Mouse (Mus musculus) brain, embryonic 14.5 days (tissue): ENCODE results near the gene Fes.

Experiments
- CTCF ChIP-seq: fragments of 200-500 bp; IDR thresholded peaks from 2 replicates; pipeline ENCODE4 v1.5.1; 2012; ENCODE audit warnings: inconsistent platforms, mild to moderate bottlenecking, moderate library complexity, borderline replicate concordance; ENCODE audit not compliant: insufficient read depth, insufficient read length; ENCODE audit errors: extremely low read depth
- POLR2A ChIP-seq: fragments of 200-500 bp; IDR thresholded peaks from 2 replicates; pipeline ENCODE4 v1.6.1; 2012; ENCODE audit warnings: mild to moderate bottlenecking, inconsistent platforms, borderline replicate concordance; ENCODE audit not compliant: poor library complexity, insufficient read depth, insufficient read length, severe bottlenecking; ENCODE audit errors: extremely low read depth

GRCm38 (mm10) chr7:80346173-80346572 is 41.6 kb downstream of the Fes start:
- TF ChIP-seq POLR2A (no peak), CTCF (no peak)
